Mouse (Mus musculus) CD4-positive, CD25-positive, alpha-beta regulatory T cell, adult 4 months (primary cell): ENCODE measurements around the gene Sart1. TPM values are rescaled to one million over a fixed set of nuclear protein-coding genes. Genes with fewer than 3 reads are reported as not detected.

Experiments used
- ATAC-seq: one replicate; pipeline ENCODE4 v1.8.0; 2017
- polyA plus RNA-seq, 2 experiments: library from polyadenylated mRNA; unstranded; fragments of 100-300 nt; shearing (Covaris generic); gene quantifications; one replicate each; pipeline ENCODE4 v1.2.1; 2017

Sart1 gene
- polyA plus RNA-seq = 10 to 100 TPM; 18.1 to 30.1 TPM

DNA sequence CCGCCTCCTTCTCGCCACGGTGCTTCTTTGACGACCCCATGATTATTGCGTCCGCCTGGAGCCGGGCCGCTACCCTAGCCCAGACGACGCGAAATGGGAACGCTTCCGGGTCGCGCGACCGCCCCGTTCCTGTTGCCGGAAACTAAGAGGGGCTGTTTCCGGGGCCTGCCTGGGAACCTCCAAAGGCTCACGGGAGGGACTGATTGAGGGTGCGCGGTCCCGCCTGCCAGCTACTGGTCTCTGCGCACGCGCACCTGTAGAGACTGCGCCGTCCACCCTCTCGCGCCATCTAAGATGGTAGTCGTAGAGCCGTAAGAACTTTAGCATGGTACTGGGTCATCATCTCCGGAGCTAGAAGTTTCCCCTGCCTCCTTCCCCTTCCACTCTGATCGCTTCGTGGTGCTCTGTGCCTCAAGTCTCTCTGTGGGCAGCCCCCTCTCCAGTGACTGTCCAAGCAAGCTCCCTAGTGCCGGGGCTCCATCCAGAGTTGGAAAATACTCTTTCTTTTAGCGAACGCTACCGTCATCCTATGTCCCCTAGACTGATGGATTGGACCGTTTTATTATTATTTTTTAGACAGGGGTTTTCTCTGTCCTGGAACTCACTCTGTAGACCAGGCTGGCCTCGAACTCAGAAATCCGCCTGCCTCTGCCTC, at the start of gene Sart1:
Gene Sart1, minus strand, starts transcription at position 116 of the 655 bp plus-strand sequence.
- ATAC-seq = peak; percentile 79

GRCm38 (mm10) chr19:5433951-5434350, 45.4 kb upstream of the Sart1 start:
- no peak for ATAC-seq

DNA sequence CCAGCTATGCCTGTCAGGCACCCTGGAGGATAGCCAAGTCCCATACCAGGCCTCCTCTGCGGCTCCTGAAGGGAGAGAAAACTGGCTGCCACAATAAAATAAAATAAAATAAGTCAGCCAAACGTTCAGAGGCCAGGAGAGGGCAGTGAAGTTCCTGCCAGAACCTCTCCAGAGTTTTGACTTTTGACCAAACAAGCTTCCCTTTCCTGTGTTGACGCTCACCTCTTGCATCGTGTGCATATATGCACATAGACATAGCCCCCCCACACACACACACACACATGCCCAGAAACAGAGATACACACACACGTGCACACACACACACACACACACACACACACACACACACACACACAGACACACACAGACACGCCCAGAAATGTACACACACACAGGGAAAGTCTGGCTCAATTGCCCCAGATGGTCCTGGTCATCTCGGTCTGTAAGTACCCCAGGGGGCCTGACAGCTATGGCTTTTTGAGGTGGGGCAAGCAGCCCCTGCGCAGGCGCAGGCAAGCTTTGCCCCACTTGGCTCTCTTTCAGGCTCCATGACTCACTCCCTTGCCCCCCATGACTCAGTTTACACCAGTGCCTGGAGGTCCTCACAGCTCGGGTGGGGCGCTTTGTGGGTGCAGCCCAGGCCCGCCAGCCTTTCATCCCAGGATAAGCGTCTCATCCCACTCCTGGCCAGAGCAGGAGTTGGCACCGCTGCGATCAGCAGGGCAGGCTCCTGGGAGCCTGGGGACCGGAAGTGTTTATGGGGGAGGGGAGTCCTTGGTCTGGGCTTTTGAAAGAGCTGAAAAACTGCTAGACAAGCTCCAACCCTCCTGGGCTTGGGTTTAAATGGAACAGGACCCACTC, 44.7 kb upstream of the Sart1 start:
- peak; percentile 81 for ATAC-seq

DNA sequence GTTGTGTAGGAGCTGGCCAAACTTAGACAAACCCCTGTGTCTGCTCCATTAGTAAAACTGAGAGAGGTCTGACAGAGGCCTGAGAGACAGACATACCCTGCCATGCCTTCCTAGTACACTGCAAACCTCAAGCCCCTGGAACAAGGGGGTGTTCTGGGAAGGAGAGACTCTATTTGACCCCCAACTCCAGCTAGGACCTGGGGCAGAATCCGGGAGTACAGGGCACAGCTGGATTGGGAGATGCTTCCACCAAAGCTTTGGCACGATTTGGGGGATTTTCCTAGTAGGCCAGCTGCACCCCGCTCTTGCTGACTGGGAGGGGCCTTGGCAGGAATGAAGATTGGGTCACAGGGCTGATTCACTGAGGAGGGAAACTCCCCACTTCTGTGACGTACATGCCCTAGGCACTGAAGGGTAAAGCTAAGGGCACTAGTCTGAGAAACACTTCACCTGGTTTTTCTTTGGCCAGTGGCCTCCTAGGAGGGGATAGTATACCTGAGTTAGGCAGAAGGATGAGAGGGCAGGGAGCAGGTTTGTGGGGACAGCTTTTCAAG, 43.5 kb upstream of the Sart1 start:
- ATAC-seq = peak; percentile 63

- ATAC-seq = no peak
Measured at GRCm38 (mm10) chr19:5430408-5430807, 41.9 kb upstream of the Sart1 start.

DNA sequence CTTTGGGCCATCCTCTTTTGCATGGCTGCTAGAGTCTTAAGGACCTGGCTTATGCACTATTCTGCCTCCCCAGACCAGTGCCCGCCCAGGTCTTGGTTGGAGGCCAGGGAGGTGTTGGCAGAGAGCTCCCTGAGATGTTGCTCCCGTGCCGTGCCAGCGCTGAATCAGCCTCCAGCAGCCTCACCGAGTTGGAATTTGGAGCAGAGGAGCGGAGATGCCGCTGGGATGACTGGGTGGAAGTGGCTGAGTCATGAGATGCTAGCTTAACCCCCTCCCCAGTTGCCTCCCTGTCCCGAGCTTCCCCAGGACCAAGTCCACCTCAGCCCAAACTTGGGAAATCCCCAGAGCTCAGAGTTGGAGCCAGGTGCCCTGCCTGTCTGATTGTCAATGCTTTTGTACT, 41.3 kb upstream of the Sart1 start:
- ATAC-seq = no peak

GRCm38 (mm10) chr19:5429219-5429618, 40.7 kb upstream of the Sart1 start:
- ATAC-seq = no peak

- no peak for ATAC-seq
Measured at GRCm38 (mm10) chr19:5428083-5428482, 39.6 kb upstream of the Sart1 start.

DNA sequence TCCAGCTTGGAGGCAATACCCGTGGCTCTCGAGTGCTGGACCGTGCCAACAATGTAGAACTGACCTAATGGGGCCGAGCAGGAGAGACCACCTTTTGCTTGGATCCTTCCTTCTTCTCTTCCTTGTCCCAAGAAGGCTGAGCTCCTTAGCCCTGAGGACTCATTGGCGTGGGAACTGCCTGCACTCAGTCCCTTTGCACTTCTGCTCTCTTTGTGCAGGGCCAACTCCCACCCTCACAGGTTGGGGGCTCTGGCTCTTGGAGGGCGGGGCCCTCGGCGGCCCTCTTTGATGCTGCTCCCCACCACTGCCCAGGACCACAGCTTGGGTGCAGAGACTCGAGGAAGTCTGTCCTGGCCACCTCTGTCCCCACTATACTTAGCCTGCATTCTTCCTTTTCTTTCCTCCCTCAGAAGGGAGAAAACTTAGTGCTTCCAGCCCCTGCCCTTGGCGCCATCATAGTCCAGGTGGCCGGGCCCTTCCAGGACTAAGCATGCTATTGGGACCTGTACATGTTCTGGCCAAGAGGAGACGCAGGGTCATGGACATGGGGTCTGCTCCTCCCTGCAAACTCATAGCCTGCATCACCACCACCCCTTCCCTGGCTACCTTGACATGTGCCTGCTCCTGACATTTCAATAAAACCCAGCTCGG, 38.3 kb upstream of the Sart1 start:
- ATAC-seq = no peak

DNA sequence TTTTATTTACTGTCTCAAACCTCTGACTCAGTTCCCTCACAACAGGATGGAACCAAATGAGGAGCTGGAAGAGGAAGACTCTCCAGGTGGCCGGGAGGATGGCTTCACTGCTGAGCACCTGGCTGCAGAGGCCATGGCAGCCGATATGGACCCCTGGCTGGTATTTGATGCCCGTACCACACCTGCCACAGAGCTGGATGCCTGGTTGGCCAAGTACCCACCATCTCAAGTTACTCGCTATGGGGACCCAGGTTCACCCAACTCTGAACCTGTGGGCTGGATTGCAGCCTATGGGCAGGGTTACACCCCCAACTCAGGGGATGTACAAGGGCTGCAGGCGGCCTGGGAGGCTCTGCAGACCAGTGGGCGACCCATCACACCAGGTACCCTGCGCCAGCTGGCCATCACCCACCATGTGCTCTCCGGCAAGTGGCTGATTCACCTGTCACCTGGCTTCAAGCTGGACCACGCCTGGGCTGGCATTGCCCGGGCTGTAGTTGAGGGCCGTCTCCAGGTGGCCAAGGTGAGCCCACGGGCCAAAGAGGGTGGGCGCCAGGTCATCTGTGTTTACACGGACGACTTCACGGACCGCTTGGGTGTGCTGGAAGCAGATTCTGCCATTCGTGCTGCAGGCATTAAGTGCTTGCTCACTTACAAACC, 37.5 kb upstream of the Sart1 start:
- ATAC-seq = no peak

- ATAC-seq = peak; percentile 72
Measured at GRCm38 (mm10) chr19:5424782-5425741, 36.6 kb upstream of the Sart1 start, which contains the start of the genes Drap1 and AI837181. Drap1 (minus strand) TSS chr19:5424979. AI837181 (plus strand) TSS chr19:5425144.

DNA sequence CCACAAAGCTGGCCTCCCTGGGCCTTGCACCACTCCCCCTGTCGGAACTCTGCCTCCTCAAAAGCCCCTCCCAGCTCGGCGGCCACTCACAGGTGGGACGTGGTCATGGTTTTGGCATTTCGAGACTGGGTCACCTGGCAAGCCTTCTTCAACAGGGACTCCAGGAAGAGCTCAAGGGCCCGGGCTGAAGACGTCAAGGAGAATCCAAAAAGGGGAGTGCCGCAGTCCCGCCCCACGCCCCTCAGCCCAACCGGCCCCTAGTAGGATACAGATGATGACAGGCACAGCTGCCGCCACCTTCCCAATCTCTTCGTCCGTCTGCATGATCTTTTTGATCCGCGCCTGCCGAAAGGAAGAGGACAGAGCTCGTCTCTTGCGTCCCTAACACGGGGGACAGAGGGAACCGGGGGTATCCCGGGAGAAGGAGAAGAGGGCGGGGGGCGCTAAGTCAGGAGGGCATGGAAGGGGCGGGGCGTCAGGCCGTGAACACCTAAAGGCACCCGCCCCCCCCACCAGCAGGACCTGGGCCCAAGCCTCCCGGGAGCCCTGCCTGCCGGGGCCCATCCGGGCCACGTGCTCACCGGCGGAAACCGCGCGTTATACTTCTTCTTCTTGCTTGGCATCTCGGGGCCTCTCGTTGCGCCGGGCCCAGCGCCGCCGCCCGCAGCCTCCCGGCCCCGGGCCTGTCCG, 35.7 kb upstream of the Sart1 start:
- peak; percentile 47 for ATAC-seq

DNA sequence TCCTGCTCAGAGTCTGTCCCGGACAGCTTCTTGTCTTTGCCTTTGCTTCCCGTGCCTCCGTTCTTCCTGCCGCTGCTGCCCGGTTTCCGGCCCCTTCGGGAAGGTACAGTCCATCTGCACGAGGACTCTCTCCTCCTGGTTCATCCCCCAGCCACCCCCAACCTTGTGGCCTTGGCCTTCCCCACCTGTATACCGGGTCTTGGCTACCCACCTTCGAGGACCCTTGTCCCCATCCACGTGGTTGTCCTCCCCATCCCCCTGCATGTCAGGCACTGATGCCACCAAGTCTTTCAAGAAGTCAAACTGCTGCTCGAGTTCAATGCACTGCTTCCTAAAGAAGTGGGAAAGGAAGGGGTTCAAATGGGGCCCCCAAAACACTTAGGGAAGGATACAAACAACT, 35.1 kb upstream of the Sart1 start:
- ATAC-seq = no peak

- ATAC-seq = no peak
Measured at GRCm38 (mm10) chr19:5422895-5423443, 34.5 kb upstream of the Sart1 start.

- ATAC-seq = no peak
Measured at GRCm38 (mm10) chr19:5422267-5422666, 33.8 kb upstream of the Sart1 start.

DNA sequence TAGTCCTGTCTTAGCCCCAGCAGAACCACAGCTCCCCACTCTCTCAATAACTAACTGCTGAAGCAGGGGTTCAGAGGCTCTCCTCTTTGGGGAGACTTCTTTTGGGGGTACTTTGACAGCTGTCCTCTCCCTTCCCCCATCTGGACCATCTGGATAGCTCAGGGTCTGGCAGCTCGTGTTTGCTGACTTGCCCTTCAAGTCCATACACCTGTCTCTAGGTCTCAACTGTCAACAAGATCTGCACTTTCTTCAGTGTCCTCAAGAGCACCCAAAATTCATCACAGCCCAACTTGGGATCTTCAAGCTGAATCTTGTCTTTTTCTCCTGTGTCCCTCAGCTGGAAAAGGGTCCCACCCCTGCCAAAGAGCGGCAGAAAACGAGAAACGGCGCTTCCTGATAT, 33.3 kb upstream of the Sart1 start:
- ATAC-seq = no peak

GRCm38 (mm10) chr19:5420579-5420978, 32.1 kb upstream of the Sart1 start:
- ATAC-seq = no peak

GRCm38 (mm10) chr19:5419630-5420029, 31.1 kb upstream of the Sart1 start:
- no peak for ATAC-seq

DNA sequence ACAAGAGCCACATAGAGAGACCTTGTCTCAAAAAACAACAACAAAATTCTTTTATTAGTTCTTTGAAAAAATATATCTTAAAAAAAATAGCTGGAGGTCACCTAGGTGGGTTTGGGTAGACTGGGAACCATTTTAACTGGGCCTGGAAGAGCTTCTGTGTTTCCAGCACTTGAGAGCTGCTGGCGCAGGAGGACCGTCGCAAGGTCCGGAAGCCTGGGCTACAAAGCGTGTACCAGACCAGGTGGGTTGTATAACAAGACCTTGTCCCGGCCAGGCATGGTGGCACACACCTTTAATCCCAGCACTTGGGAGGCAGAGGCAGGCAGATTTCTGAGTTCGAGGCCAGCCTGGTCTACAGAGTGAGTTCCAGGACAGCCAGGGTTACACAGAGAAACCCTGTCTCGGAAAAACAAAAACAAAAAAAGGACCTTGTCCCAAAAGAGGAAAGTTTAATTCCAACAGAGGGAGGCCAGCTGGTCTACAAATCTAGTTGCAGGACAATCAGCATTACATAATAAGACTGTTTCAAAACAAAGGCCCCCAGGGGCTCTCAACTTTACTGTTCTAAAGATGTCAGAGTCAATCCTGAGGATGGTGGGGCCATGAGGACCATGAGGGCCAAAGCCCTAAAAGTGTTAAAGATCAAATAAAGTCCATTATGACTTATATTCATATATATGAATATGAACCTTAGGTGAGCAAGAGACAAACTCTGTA, 30.4 kb upstream of the Sart1 start:
- ATAC-seq = no peak

GRCm38 (mm10) chr19:5414534-5414957, 26.0 kb upstream of the Sart1 start:
- no peak for ATAC-seq
